In the genomic region with DNA sequence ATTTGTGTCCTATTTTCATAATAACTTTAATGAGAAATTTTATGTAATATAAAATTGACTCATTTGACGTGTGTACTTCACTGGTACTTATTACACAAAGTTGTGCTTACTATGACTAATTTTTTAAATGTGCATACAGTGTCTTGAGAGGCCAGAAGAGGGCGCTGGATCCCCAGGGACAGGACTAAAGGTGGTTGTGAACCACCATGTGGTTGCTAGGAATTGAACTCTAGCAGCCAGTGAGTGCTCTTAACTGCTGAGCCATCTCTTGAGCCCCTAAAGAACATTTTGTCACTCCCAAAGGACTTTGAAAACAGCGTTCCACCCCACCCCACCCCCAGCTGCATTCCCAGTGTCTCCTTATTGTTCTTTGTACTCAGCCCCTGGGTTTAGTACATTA, we compare ENCODE assay signal across 9 mouse cellular contexts.
DNase-seq lines count a peak whose midpoint lies in the region; ATAC-seq and TF ChIP-seq lines count a peak whose summit lies in the region.
"Had no signal": no experiment of that assay in that cellular context is flagged by ENCODE, and none has a peak within 500 bp of the region (broad histone marks: within the 10 kb centered on the region; RNA-seq: fewer than 3 reads in every experiment).

No protein-coding gene starts in this region.

- H3K4me1 ChIP-seq in ES-E14 (ENCODE audit: control insufficient read depth in 2 of 2, insufficient read depth in 2 of 2, low read length in 2 of 2, poor library complexity in 1 of 2): no peaks in the 10 kb centered on the region
- H3K4me1 ChIP-seq: lung, embryonic 15.5 days had no signal

- H3K9ac ChIP-seq in ES-E14 (ENCODE audit: insufficient read depth, low read depth, low read length, poor library complexity, severe bottlenecking): no peak overlapping the region
- H3K9ac ChIP-seq: lung, embryonic 15.5 days had no signal

- peak; percentile 73 for ATAC-seq in megakaryocyte, adult 5-6 weeks (ENCODE audit: poor library complexity, severe bottlenecking)

- in situ Hi-C loops in ES-E14 (cut with MboI; ENCODE audit: low sequenced_read_pairs in 2 of 2, unreplicated experiment in 2 of 2): loop anchor here (10.0 to 25.0 kb wide), 2 partner anchors 384 to 422 kb away; no protein-coding TSS in a partner anchor

- no peaks in the 10 kb centered on the region for H3K36me3 ChIP-seq in ES-E14 (ENCODE audit: control insufficient read depth, insufficient read depth, low read length, poor library complexity, severe bottlenecking)
- H3K36me3 ChIP-seq: lung, embryonic 15.5 days had no signal

- no peak overlapping the region for H3K4me3 ChIP-seq in left cerebral cortex, adult 2 months
- no peak overlapping the region for H3K4me3 ChIP-seq in ES-E14 (ENCODE audit: insufficient read depth in 1 of 2, low read depth in 1 of 2, low read length in 2 of 2, poor library complexity in 1 of 2, severe bottlenecking in 1 of 2)
- H3K4me3 ChIP-seq: lung, embryonic 15.5 days had no signal

- TF ChIP-seq CTCF in left cerebral cortex, adult 2 months (IDR thresholded peaks at IDR 0.05): peak; percentile 67

- no peak overlapping the region for H3K27ac ChIP-seq in left cerebral cortex, adult 2 months
- H3K27ac ChIP-seq in ES-E14 (ENCODE audit: insufficient read depth, low read depth, low read length, poor library complexity, severe bottlenecking): no peak overlapping the region
- H3K27ac ChIP-seq: lung, embryonic 15.5 days had no signal

- intact Hi-C loops in left cerebral cortex, adult 2 months (cut with DNase I): no loop called here
- intact Hi-C loops in heart, postnatal 14 days (cut with DNase I): loop anchor here (5.0 kb wide), 1 partner anchor 387 kb away; no protein-coding TSS in a partner anchor
- intact Hi-C loops in left cerebral cortex, postnatal 25 days (cut with DNase I): no loop called here

- H3K9me3 ChIP-seq in ES-E14 (ENCODE audit: control insufficient read depth, insufficient read depth, low read depth, low read length): no peaks in the 10 kb centered on the region
- H3K9me3 ChIP-seq: lung, embryonic 15.5 days had no signal

- DNase-seq in left cerebral cortex, adult 2 months (ENCODE audit: extremely low spot score in 1 of 2, low spot score in 2 of 2): peak in 1 of 2 experiments; percentile 29
- no peak for DNase-seq in left cerebral cortex, adult 11 months (ENCODE audit: low spot score)
- DNase-seq in ES-E14 (ENCODE audit: low read depth, low spot score): peak; percentile 69
- DNase-seq in adrenal gland, postnatal 14 days: peak; percentile 85
- peak; percentile 58 to 73 for DNase-seq in heart, postnatal 14 days
- no peak for DNase-seq in frontal cortex, postnatal 10 days (ENCODE audit: low spot score in 2 of 2)
- no peak for DNase-seq in left cerebral cortex, postnatal 25 days (ENCODE audit: low spot score in 2 of 2)

TF ChIP-seq in ES-E14, 5 proteins besides CTCF, POLR2A, EP300 and RAD21:
- TF ChIP-seq MAFK (IDR thresholded peaks at IDR 0.05; ENCODE audit: insufficient read depth, low read depth, low read length): peak; percentile 27; the same call in 1 of the 2 replicates
- no peak for TF ChIP-seq HCFC1 (IDR thresholded peaks at IDR 0.05; ENCODE audit: borderline replicate concordance, insufficient read depth, low read length)
- peak; percentile 99 for TF ChIP-seq ZC3H11A (IDR thresholded peaks at IDR 0.05; ENCODE audit: borderline replicate concordance, low read depth, low read length)

Comparison
In these comparisons a context has a peak if more than half of its experiments do, and no peak if none do; other contexts are left out.
1. DNase-seq: peak in ES-E14 (single experiment), adrenal gland, postnatal 14 days (single experiment) and heart, postnatal 14 days (2 of 2); none in left cerebral cortex, adult 11 months (single experiment), frontal cortex, postnatal 10 days (0 of 2) and left cerebral cortex, postnatal 25 days (0 of 2).